In genomic region chr15:86238076-86238475, GRCm38 (mm10) we compare ENCODE assay signal across 23 mouse cellular contexts. TPM values are rescaled to one million over a fixed set of nuclear protein-coding genes. Genes with fewer than 3 reads are reported as not detected.
A peak's percentile ranks its signal among the peaks of the same experiment; 100 is the strongest.
DNase-seq lines count a peak whose midpoint lies in the region; ATAC-seq lines count a peak whose summit lies in the region.
"Had no signal": no experiment of that assay in that cellular context is flagged by ENCODE, and none has a peak within 500 bp of the region (broad histone marks: within the 10 kb centered on the region; RNA-seq: fewer than 3 reads in every experiment).

No protein-coding gene starts in this region.

- H3K9ac ChIP-seq in midbrain, embryonic 11.5 days (ENCODE audit: low read length): no peak overlapping the region
- H3K9ac ChIP-seq in midbrain, embryonic 14.5 days (replicated peaks; ENCODE audit: low read length): no peak overlapping the region
- H3K9ac ChIP-seq: embryonic facial prominence, embryonic 13.5 days; embryonic facial prominence, embryonic 15.5 days; forebrain, embryonic 12.5 days had no signal

- no peak overlapping the region for H3K4me3 ChIP-seq in midbrain, embryonic 11.5 days (ENCODE audit: low read depth, low read length)
- H3K4me3 ChIP-seq in midbrain, embryonic 14.5 days (replicated peaks; ENCODE audit: low read depth, low read length): no peak overlapping the region
- H3K4me3 ChIP-seq: embryonic facial prominence, embryonic 13.5 days; embryonic facial prominence, embryonic 15.5 days; erythroblast, embryonic 14.5 days; forebrain, embryonic 10.5 days; forebrain, embryonic 12.5 days had no signal

- no peak overlapping the region for H3K4me2 ChIP-seq in midbrain, embryonic 11.5 days
- no peak overlapping the region for H3K4me2 ChIP-seq in midbrain, embryonic 14.5 days (ENCODE audit: low read length)
- H3K4me2 ChIP-seq: embryonic facial prominence, embryonic 13.5 days; embryonic facial prominence, embryonic 15.5 days; forebrain, embryonic 12.5 days had no signal

- no peaks in the 10 kb centered on the region for H3K36me3 ChIP-seq in midbrain, embryonic 11.5 days (ENCODE audit: control insufficient read depth, insufficient read depth, low read length)
- H3K36me3 ChIP-seq in midbrain, embryonic 14.5 days (ENCODE audit: control insufficient read depth, insufficient read depth, low read length): peaks cover 6% of the 10 kb centered on the region

- ATAC-seq in frontal cortex, adult (ENCODE audit: low TSS enrichment): peak; percentile 36
- ATAC-seq in midbrain, embryonic 11.5 days (ENCODE audit: low FRiP score): no peak
- ATAC-seq in midbrain, embryonic 14.5 days (ENCODE audit: low FRiP score, low TSS enrichment): no peak
- ATAC-seq: activated CD4-positive, CD25-positive, alpha-beta regulatory T cell, adult 4 months; forebrain, embryonic 14.5 days; forebrain, embryonic 16.5 days; Patski had no signal

- WGBS in midbrain, embryonic 11.5 days: 85% methylated on average over 3 of the region's 3 CpGs
- WGBS in midbrain, embryonic 14.5 days: 90% methylated on average over 3 of the region's 3 CpGs

- no peak overlapping the region for H3K27ac ChIP-seq in midbrain, embryonic 11.5 days (ENCODE audit: low read depth, low read length)
- no peak overlapping the region for H3K27ac ChIP-seq in midbrain, embryonic 14.5 days (replicated peaks; ENCODE audit: low read depth, low read length)
- H3K27ac ChIP-seq: embryonic facial prominence, embryonic 13.5 days; embryonic facial prominence, embryonic 15.5 days; forebrain, embryonic 10.5 days; forebrain, embryonic 12.5 days had no signal

- no peaks in the 10 kb centered on the region for H3K9me3 ChIP-seq in midbrain, embryonic 11.5 days (ENCODE audit: control insufficient read depth, low read length)
- H3K9me3 ChIP-seq in midbrain, embryonic 14.5 days (ENCODE audit: control insufficient read depth, low read length): no peaks in the 10 kb centered on the region
- H3K9me3 ChIP-seq: embryonic facial prominence, embryonic 13.5 days; embryonic facial prominence, embryonic 15.5 days; forebrain, embryonic 10.5 days; forebrain, embryonic 12.5 days; G1E had no signal

- H3K27me3 ChIP-seq in midbrain, embryonic 11.5 days (ENCODE audit: control insufficient read depth, insufficient read depth, low read length): no peaks in the 10 kb centered on the region
- no peaks in the 10 kb centered on the region for H3K27me3 ChIP-seq in midbrain, embryonic 14.5 days (ENCODE audit: control insufficient read depth, insufficient read depth, low read length)
- H3K27me3 ChIP-seq: embryonic facial prominence, embryonic 13.5 days; embryonic facial prominence, embryonic 15.5 days; forebrain, embryonic 12.5 days; Patski had no signal

- no peaks in the 10 kb centered on the region for H3K4me1 ChIP-seq in midbrain, embryonic 11.5 days (ENCODE audit: control insufficient read depth, insufficient read depth, low read length)
- no peaks in the 10 kb centered on the region for H3K4me1 ChIP-seq in midbrain, embryonic 14.5 days (ENCODE audit: control insufficient read depth, insufficient read depth, low read length)
- H3K4me1 ChIP-seq: embryonic facial prominence, embryonic 13.5 days; embryonic facial prominence, embryonic 15.5 days; forebrain, embryonic 12.5 days had no signal

- no peak for DNase-seq in frontal cortex, postnatal 14 days (ENCODE audit: low spot score in 2 of 2)
- peak; percentile 26 for DNase-seq in midbrain, embryonic 11.5 days (ENCODE audit: low spot score, missing footprints)
- DNase-seq in midbrain, embryonic 14.5 days: no peak
- DNase-seq in brain, adult 2 months (ENCODE audit: low read depth, low spot score): peak; percentile 65
- no peak for DNase-seq in heart, adult 8-10 months (ENCODE audit: low spot score)
- DNase-seq: adrenal gland, adult 8-10 months; adrenal gland, postnatal 14 days; adrenal gland, postnatal 36 days; cerebellum, adult 11 months; cerebellum, postnatal 14 days; cerebellum, postnatal 36 days; embryo, embryonic 11 days had no signal

RNA-seq across cellular contexts. Expression of gene Tbc1d22a, which starts 23.8 kb away (rescaled TPM):
- polyA plus RNA-seq in midbrain, embryonic 11.5 days (2014; fragmentation: Nextera tagmentation; extraction: Ambion mirVana): 6.7 and 8.1 TPM in 2 replicates
- polyA plus RNA-seq in midbrain, embryonic 14.5 days (2014; fragmentation: Nextera tagmentation; extraction: Ambion mirVana): 9.3 and 11.9 TPM in 2 replicates
- total RNA-seq in heart, adult 8-10 months (2022): 10 to 100 TPM; 24.9 to 30.8 (median 27.7) TPM

RNA-seq across cellular contexts. Expression of gene Cerk, which starts 52.1 kb away (rescaled TPM):
- polyA plus RNA-seq in midbrain, embryonic 11.5 days (2014; fragmentation: Nextera tagmentation; extraction: Ambion mirVana): 17.3 and 19.9 TPM in 2 replicates
- 20.3 and 23.5 TPM in 2 replicates for polyA plus RNA-seq in midbrain, embryonic 14.5 days (2014; fragmentation: Nextera tagmentation; extraction: Ambion mirVana)
- 10 to 100 TPM; 25.5 to 32.9 (median 29.4) TPM for total RNA-seq in heart, adult 8-10 months (2022)

Comparison
In these comparisons a context has a peak if more than half of its experiments do, and no peak if none do; other contexts are left out.
1. DNase-seq: peak in midbrain, embryonic 11.5 days (single experiment) and brain, adult 2 months (single experiment); none in frontal cortex, postnatal 14 days (0 of 2), midbrain, embryonic 14.5 days (single experiment) and heart, adult 8-10 months (single experiment).